Mouse (Mus musculus) spleen, adult 2 months (tissue): ENCODE results near the gene Odf2. TPM values are rescaled to one million over a fixed set of nuclear protein-coding genes. Genes with fewer than 3 reads are reported as not detected.

ENCODE experiments used
- DNase-seq, 2 experiments: peaks; one replicate each; pipeline versions ENCODE4 v3.0.0 to v3.0.0-alpha.2; 2012 to 2021; ENCODE audit warnings: low spot score in 2 of 2, low read depth in 1 of 2
- H3K27ac ChIP-seq: fragments of 200-500 bp; 2 replicates; pipeline ENCODE4 v1.5.1; 2012; ENCODE audit warnings: low read length, inconsistent platforms; ENCODE audit not compliant: insufficient read depth
- H3K27me3 ChIP-seq: fragments of 200-500 bp; 2 replicates; pipeline ENCODE4 v1.6.1; 2012; ENCODE audit warnings: mild to moderate bottlenecking, moderate library complexity, low read length, inconsistent platforms; ENCODE audit not compliant: control insufficient read depth, insufficient read depth
- H3K36me3 ChIP-seq: fragments of 200-500 bp; 2 replicates; pipeline ENCODE4 v1.6.1; 2012; ENCODE audit warnings: mild to moderate bottlenecking, low read length, inconsistent platforms; ENCODE audit not compliant: control insufficient read depth, insufficient read depth
- H3K4me1 ChIP-seq: fragments of 200-500 bp; 2 replicates; pipeline ENCODE4 v1.6.1; 2011; ENCODE audit warnings: inconsistent platforms; ENCODE audit not compliant: control insufficient read depth, insufficient read depth, insufficient read length
- H3K4me3 ChIP-seq: fragments of 200-500 bp; 2 replicates; pipeline ENCODE4 v1.5.1; 2011; ENCODE audit warnings: mild to moderate bottlenecking, inconsistent platforms; ENCODE audit not compliant: insufficient read depth, insufficient read length; ENCODE audit errors: extremely low read depth
- CTCF ChIP-seq: fragments of 200-500 bp; IDR thresholded peaks from 2 replicates; pipeline ENCODE4 v1.5.1; 2011; ENCODE audit warnings: mild to moderate bottlenecking, inconsistent platforms; ENCODE audit not compliant: insufficient read depth, insufficient read length, insufficient replicate concordance; ENCODE audit errors: extremely low read depth
- POLR2A ChIP-seq: fragments of 200-500 bp; IDR thresholded peaks from 2 replicates; pipeline ENCODE4 v1.6.1; 2011; ENCODE audit warnings: low read depth, low read length, inconsistent platforms
- WGBS: fragments of 180-500 bp; shearing (Covaris S2); methylation state at CpG from one replicate; pipeline ENCODE4 v1.1.7; 2018; 5-methylcytosine and 5-hydroxymethylcytosine counted together
- polyA plus RNA-seq: library from polyadenylated mRNA; depleted of rRNA; stranded (reverse); fragments of >200 nt; gene quantifications from 2 replicates; pipeline ENCODE4 v1.2.3, GENCODE M21; 2012

Gene Odf2
- polyA plus RNA-seq, 1 experiment, result 26.3 TPM

DNA sequence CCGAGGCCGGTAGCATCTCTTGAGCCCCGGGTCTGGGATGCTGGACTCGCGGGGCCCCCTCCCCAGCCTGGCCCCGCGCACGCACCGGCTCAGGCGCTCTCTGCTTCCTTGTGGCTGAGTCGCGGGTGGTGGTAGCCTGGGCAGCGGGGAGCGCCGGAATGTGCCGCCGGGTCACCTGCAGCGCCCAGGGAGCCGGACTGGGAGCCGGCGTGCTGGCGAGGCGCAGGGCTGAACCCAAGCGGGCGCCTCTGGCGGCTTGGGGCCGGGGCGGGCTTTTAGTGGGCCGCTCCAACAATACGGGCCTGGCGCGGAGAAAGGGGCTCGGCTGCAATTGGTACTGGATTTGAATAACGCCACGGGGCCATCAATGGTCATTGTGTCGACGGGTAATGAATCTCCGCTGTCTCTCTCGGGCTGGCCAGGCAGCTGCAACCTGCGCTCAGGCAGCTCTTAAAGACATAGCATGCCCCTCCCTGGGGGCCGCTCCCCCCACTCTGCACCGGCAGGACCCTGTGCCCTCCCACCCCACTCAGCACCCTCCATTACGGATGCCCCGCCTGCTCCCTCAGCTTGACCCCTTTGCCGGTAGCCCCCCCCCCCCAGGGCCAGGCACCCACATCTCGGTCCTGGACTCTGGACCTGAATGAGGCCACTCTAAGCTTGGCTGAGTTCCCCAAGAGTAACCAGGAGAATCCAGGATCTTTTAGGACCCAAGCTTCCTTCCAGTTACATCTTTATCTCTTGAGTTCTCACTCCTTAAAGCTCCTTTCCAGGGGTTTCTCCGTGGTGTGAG lies 42.8 kb upstream of the Odf2 start:
- peaks cover 23% of the 10 kb centered on the region for H3K36me3 ChIP-seq
- no peak overlapping the region for H3K4me3 ChIP-seq
- TF ChIP-seq POLR2A, result no peak
- DNase-seq, result no peak
- no peaks in the 10 kb centered on the region for H3K27me3 ChIP-seq
- no peaks in the 10 kb centered on the region for H3K4me1 ChIP-seq
- no peak overlapping the region for H3K27ac ChIP-seq
- 66% methylated on average over 47 of the region's 47 CpGs for WGBS

DNA sequence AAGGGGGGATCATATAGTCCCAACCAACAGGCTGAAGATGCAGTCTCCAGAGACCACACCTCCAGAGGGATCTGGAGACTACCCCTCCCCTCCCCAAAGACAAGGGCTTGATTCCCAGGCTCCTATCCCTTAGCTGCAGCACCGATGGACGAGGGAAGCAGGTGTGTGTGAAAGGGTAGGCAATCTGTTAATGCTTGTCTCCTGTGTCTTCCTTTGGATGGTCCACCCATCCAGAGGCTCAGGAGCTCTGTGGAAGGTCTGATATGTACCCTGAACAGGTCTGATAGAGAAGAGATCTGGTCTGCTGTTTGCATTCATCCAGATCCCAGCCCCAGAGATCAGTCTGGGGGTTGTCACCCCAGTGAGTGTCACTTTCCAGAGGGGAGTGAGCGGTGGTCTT lies 42.1 kb upstream of the Odf2 start:
- TF ChIP-seq CTCF (no peak), POLR2A (no peak)
- no peak overlapping the region for H3K27ac ChIP-seq
- no peaks in the 10 kb centered on the region for H3K27me3 ChIP-seq
- no peaks in the 10 kb centered on the region for H3K4me1 ChIP-seq
- peaks cover 21% of the 10 kb centered on the region for H3K36me3 ChIP-seq
- DNase-seq, result no peak
- WGBS, result 83% methylated on average over 3 of the region's 3 CpGs
- H3K4me3 ChIP-seq, result no peak overlapping the region

DNA sequence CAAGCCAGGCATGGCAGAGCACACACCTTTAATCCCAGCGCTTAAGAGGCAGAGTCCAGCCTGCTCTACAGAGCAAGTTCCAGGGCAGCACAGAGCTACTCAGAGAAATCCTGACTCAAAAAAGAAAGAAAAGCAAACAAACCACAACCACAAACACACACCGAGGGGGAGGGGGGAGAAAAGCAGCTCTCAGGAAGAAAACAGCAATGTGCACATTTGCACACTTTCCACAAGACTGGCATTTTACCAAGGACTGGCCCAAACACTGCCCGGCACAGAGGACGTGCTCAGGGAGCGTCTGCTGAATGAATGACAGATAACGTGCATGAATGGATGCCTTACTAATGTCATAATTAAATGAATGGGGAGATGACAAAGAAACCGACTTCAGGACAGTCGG lies 40.0 kb upstream of the Odf2 start:
- Histone ChIP-seq H3K27me3 (no peaks in the 10 kb centered on the region), H3K4me1 (no peaks in the 10 kb centered on the region), H3K27ac (no peak overlapping the region), H3K4me3 (no peak overlapping the region), H3K36me3 (peaks cover 9% of the 10 kb centered on the region)
- no peak for TF ChIP-seq POLR2A
- no peak for TF ChIP-seq CTCF
- no peak for DNase-seq
- 55% methylated on average over 8 of the region's 8 CpGs for WGBS

DNA sequence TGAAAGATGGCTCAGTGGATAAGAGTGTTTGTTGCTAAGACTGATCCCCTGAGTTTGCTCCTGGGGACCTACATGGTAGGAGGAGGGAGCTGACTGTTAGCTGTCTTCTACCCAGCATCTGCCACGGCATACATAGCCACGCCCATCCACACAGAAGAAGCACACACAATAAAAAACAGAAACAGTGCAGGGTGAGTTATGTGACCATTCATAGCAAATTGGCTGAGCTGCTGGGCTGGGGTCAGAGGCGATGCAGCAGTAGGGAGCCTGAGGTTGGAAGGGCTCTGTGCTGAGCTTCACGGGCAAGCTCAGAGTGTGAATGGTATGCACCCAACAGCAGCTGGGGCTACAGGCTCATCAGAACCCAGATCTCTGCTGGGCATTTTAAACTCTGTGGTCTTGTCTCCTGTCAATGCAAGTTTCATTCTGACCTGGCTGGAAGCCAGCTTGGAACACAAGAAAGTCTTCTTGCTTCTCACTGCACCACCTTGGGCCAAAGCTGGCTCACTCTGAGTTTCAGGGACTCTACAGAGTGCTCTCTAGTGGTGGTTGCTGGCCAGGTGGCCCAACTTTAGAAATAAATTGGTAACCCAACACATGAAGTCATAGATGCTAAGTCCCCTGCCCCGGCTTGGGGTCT lies 39.1 kb upstream of the Odf2 start:
- Histone ChIP-seq H3K4me1 (no peaks in the 10 kb centered on the region), H3K36me3 (peaks cover 8% of the 10 kb centered on the region), H3K4me3 (no peak overlapping the region), H3K27me3 (no peaks in the 10 kb centered on the region), H3K27ac (no peak overlapping the region)
- TF ChIP-seq CTCF (no peak), POLR2A (no peak)
- 61% methylated on average over 5 of the region's 5 CpGs for WGBS
- no peak for DNase-seq

DNA sequence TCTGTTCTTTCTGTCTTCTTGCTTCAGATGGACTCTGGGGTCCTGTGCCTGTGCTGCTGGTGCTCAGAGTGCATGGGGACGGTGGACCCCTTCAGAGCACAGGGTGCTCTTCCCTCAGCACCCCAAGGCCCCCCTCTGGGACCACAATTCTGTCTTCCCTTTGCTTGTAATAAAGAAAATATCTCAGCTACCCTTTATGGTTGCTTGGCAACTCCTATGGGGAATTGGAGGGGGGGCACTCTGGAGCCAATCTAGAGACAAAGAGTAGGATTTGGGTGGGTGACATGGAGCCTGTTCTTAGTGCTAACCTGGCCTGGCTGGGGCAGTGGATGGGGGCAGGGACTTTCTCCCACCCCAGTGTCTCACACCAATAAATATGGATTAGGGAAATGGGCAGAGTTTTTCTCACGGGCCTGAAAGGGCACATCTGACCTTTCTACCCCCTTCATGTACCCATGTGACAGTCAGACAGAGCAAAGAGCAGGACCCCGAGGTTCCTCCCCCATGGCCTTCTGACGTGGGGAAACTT lies 36.0 kb upstream of the Odf2 start:
- WGBS, result 71% methylated on average over 4 of the region's 4 CpGs
- no peak for TF ChIP-seq CTCF
- no peak for TF ChIP-seq POLR2A
- H3K27ac ChIP-seq, result no peak overlapping the region
- no peak overlapping the region for H3K4me3 ChIP-seq
- no peaks in the 10 kb centered on the region for H3K36me3 ChIP-seq
- no peaks in the 10 kb centered on the region for H3K4me1 ChIP-seq
- DNase-seq, result no peak
- no peaks in the 10 kb centered on the region for H3K27me3 ChIP-seq

DNA sequence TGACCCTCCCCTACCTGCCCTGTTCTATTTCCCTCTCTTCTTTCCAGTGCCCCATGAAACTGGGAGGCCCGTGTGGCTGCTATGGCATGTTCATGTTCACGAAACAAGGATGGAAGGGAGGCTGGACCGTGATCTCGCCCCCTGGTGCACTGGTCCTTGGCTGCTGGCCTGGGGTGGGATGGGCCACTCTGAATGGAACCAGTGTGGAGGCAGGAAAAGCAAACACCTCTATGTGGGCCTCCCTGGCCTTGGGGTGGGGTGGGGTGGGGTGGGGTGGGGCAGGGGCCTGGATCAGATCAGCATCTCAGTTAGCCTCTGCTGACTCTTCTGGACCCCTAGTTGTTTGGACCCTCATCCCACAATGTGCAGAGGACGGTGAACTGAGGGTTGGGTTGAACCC lies 35.3 kb upstream of the Odf2 start:
- no peaks in the 10 kb centered on the region for H3K27me3 ChIP-seq
- TF ChIP-seq POLR2A, result no peak
- TF ChIP-seq CTCF, result no peak
- no peaks in the 10 kb centered on the region for H3K36me3 ChIP-seq
- no peak overlapping the region for H3K4me3 ChIP-seq
- H3K27ac ChIP-seq, result no peak overlapping the region
- DNase-seq, result no peak
- 83% methylated on average over 5 of the region's 5 CpGs for WGBS
- no peaks in the 10 kb centered on the region for H3K4me1 ChIP-seq

DNA sequence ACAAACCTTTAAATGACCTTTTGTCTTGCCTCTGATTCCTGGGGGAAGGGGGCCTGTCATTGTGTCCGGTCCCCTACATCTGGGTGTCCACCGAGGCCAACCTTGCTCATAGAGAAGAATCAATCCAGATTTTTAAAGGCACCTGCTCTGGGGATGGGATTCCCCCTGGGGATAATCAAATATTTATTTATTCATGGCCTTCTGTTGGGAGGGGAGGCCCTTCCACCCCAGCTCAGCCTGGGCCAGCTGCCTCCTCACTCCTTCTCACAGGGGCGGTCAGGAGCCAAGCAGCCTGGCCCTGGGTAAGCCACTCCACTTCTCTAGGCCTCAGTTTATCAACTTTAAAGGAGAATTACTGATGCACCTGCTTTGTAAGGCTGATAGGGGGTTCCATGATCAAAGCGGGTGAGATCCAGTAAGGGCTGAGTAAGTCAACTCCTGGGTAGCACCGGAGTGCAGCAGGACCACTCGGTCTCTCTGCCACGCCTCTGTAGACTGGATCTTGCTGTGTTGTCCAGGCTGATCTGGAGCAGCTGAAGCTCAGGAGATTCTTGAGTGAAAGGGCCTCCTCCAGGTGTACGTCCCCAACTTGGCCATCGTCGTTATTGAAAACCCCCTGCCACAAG lies 33.3 kb upstream of the Odf2 start:
- Histone ChIP-seq H3K36me3 (no peaks in the 10 kb centered on the region), H3K4me3 (no peak overlapping the region), H3K27me3 (no peaks in the 10 kb centered on the region), H3K4me1 (no peaks in the 10 kb centered on the region), H3K27ac (no peak overlapping the region)
- DNase-seq, result no peak
- TF ChIP-seq POLR2A (no peak), CTCF (no peak)
- WGBS, result 81% methylated on average over 10 of the region's 10 CpGs
